Mouse (Mus musculus) small intestine, adult 2 months (tissue): ENCODE results near the gene Gch1.

Source experiments
- CTCF ChIP-seq: fragments of 200-500 bp; IDR thresholded peaks from 2 replicates; pipeline ENCODE4 v1.5.1; 2012; ENCODE audit warnings: low read depth, mild to moderate bottlenecking, control low read depth, inconsistent platforms, low read length, moderate library complexity, mixed read lengths; ENCODE audit not compliant: insufficient replicate concordance, insufficient read length; ENCODE audit errors: extremely low read depth
- POLR2A ChIP-seq: fragments of 200-500 bp; IDR thresholded peaks from 2 replicates; pipeline ENCODE4 v1.6.1; 2012; ENCODE audit warnings: low read depth, mild to moderate bottlenecking, control low read depth, inconsistent platforms, low read length, moderate library complexity

DNA sequence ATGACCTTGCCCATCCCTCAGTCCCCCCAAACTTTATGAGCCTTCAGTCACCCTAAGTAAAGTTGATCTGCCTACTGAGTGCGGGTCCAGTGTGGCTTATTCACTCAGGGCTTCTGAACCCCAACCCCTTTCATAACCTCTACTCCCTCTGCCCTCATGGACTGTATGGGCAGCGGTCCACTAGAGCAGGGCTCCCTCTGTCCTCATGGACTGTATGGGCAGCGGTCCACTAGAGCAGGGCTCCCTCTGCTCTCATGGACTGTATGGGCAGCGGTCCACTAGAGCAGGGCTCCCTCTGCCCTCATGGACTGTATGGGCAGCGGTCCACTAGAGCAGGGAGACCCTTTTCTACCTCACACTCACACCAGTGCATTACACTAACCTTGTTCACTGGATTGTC lies 13.0 kb downstream of the Gch1 start:
- TF ChIP-seq CTCF = no peak
- no peak for TF ChIP-seq POLR2A
